Mouse (Mus musculus): ENCODE measurements around the gene Slc24a4.

Slc24a4 gene

GRCm38 (mm10) chr12:102141330-102141729, 12.8 kb downstream of the Slc24a4 start:
- TF ChIP-seq GATA4 (IDR thresholded peaks at IDR 0.05; ENCODE audit: insufficient replicate concordance, low read length) = no peak

- no peak for TF ChIP-seq GATA4 (IDR thresholded peaks at IDR 0.05; ENCODE audit: insufficient replicate concordance, low read length)
Measured at GRCm38 (mm10) chr12:102147678-102148077, 19.1 kb downstream of the Slc24a4 start.

GRCm38 (mm10) chr12:102148746-102149145, 20.2 kb downstream of the Slc24a4 start:
- TF ChIP-seq GATA4 (IDR thresholded peaks at IDR 0.05; ENCODE audit: insufficient replicate concordance, low read length) = no peak

- TF ChIP-seq GATA4 (IDR thresholded peaks at IDR 0.05; ENCODE audit: insufficient replicate concordance, low read length) = no peak
Measured at GRCm38 (mm10) chr12:102151185-102151584, 22.7 kb downstream of the Slc24a4 start.

GRCm38 (mm10) chr12:102153796-102154195, 25.3 kb downstream of the Slc24a4 start:
- TF ChIP-seq GATA4 (IDR thresholded peaks at IDR 0.05; ENCODE audit: insufficient replicate concordance, low read length) = no peak

- TF ChIP-seq GATA4 (IDR thresholded peaks at IDR 0.05; ENCODE audit: insufficient replicate concordance, low read length) = no peak
Measured at GRCm38 (mm10) chr12:102154815-102155214, 26.3 kb downstream of the Slc24a4 start.

- TF ChIP-seq GATA4 (IDR thresholded peaks at IDR 0.05; ENCODE audit: insufficient replicate concordance, low read length) = no peak
Measured at GRCm38 (mm10) chr12:102164632-102165031, 36.1 kb downstream of the Slc24a4 start.

GRCm38 (mm10) chr12:102166691-102167261, 38.2 kb downstream of the Slc24a4 start:
- TF ChIP-seq GATA4 (IDR thresholded peaks at IDR 0.05; ENCODE audit: insufficient replicate concordance, low read length) = no peak

GRCm38 (mm10) chr12:102167302-102167701, 38.8 kb downstream of the Slc24a4 start:
- TF ChIP-seq GATA4 (IDR thresholded peaks at IDR 0.05; ENCODE audit: insufficient replicate concordance, low read length) = no peak

- no peak for TF ChIP-seq GATA4 (IDR thresholded peaks at IDR 0.05; ENCODE audit: insufficient replicate concordance, low read length)
Measured at GRCm38 (mm10) chr12:102172746-102173145, 44.2 kb downstream of the Slc24a4 start.

- no peak for TF ChIP-seq GATA4 (IDR thresholded peaks at IDR 0.05; ENCODE audit: insufficient replicate concordance, low read length)
Measured at GRCm38 (mm10) chr12:102173345-102173744, 44.8 kb downstream of the Slc24a4 start.

- TF ChIP-seq GATA4 (IDR thresholded peaks at IDR 0.05; ENCODE audit: insufficient replicate concordance, low read length) = no peak
Measured at GRCm38 (mm10) chr12:102180371-102181074, 52.0 kb downstream of the Slc24a4 start.

GRCm38 (mm10) chr12:102181799-102182357, 53.3 kb downstream of the Slc24a4 start:
- no peak for TF ChIP-seq GATA4 (IDR thresholded peaks at IDR 0.05; ENCODE audit: insufficient replicate concordance, low read length)

- TF ChIP-seq GATA4 (IDR thresholded peaks at IDR 0.05; ENCODE audit: insufficient replicate concordance, low read length) = no peak
Measured at GRCm38 (mm10) chr12:102182621-102183020, 54.1 kb downstream of the Slc24a4 start.

- no peak for TF ChIP-seq GATA4 (IDR thresholded peaks at IDR 0.05; ENCODE audit: insufficient replicate concordance, low read length)
Measured at GRCm38 (mm10) chr12:102183201-102183600, 54.7 kb downstream of the Slc24a4 start.

- no peak for TF ChIP-seq GATA4 (IDR thresholded peaks at IDR 0.05; ENCODE audit: insufficient replicate concordance, low read length)
Measured at GRCm38 (mm10) chr12:102190820-102191219, 62.3 kb downstream of the Slc24a4 start.

Measured in liver, adult (tissue).